ENCODE assay signal across 9 mouse cellular contexts in the genomic region with DNA sequence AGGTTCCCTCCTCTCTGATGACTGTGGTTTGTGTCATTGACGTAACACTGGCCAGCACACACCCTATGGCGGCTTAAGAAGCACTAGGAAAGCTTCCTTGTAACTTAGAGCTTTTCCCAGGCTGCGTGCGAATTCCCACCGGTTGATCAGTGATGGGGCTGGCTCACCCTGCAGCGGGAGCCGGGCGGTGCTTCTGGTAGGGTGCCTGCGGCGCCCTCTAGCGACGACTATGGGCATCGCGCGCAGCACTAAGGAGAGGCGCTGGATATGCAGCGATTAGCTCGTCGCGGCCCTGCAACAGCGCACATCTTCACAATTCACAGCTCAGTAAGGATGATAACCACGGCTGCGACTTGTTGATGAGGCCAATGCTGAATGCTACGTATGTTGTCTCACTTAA. TPM values are rescaled to one million over a fixed set of nuclear protein-coding genes. Genes with fewer than 3 reads are reported as not detected.
A peak's percentile ranks its signal among the peaks of the same experiment; 100 is the strongest.
DNase-seq lines count a peak whose midpoint lies in the region; ATAC-seq and TF ChIP-seq lines count a peak whose summit lies in the region.
"Had no signal": no experiment of that assay in that cellular context is flagged by ENCODE, and none has a peak within 500 bp of the region (broad histone marks: within the 10 kb centered on the region; RNA-seq: fewer than 3 reads in every experiment).

No protein-coding gene starts in this region.

- peak overlapping the region; percentile 60 for H3K9ac ChIP-seq in forebrain, embryonic 13.5 days

- H3K4me2 ChIP-seq in forebrain, embryonic 13.5 days = peak overlapping the region; percentile 41

- TF ChIP-seq POLR2A in lung, adult 2 months (IDR thresholded peaks at IDR 0.05; ENCODE audit: borderline replicate concordance, extremely low read depth, low read depth, low read length) = no peak

- H3K36me3 ChIP-seq in forebrain, embryonic 13.5 days (ENCODE audit: poor library complexity, severe bottlenecking) = no peaks in the 10 kb centered on the region

- peak; percentile 74 for DNase-seq in Muller cell, postnatal 12 days (ENCODE audit: inconsistent ontology term)
- DNase-seq in cerebellum, adult 11 months = peak; percentile 90
- DNase-seq in heart, postnatal 4 days = peak; percentile 77
- peak; percentile 92 for DNase-seq in layer of hippocampus, adult 11-12 months (ENCODE audit: low spot score)
- DNase-seq in lung, adult 2 months = peak; percentile 59
- DNase-seq in ovary, postnatal 36 days (ENCODE audit: low spot score) = peak; percentile 53
- DNase-seq in urinary bladder, postnatal 25 days (ENCODE audit: low spot score) = peak; percentile 75

- ATAC-seq in forebrain, embryonic 13.5 days = peak; percentile 57
- ATAC-seq: Patski had no signal

- H3K9me3 ChIP-seq in forebrain, embryonic 13.5 days (replicated peaks) = no peaks in the 10 kb centered on the region

- under 1% methylated on average over 24 of the region's 24 CpGs for WGBS in forebrain, embryonic 13.5 days
- WGBS in lung, adult 2 months = 3% methylated on average over 24 of the region's 24 CpGs

- peaks cover 25% of the 10 kb centered on the region for H3K4me1 ChIP-seq in forebrain, embryonic 13.5 days
- no peaks in the 10 kb centered on the region; the same call in 1 of the 2 replicates for H3K4me1 ChIP-seq in lung, adult 2 months (ENCODE audit: control insufficient read depth, insufficient read depth, low read length)

- peaks cover 17% of the 10 kb centered on the region for H3K27me3 ChIP-seq in forebrain, embryonic 13.5 days

- TF ChIP-seq CTCF in lung, adult 2 months (IDR thresholded peaks at IDR 0.05; ENCODE audit: insufficient read depth, low read length) = peak; percentile 60

- H3K4me3 ChIP-seq in forebrain, embryonic 13.5 days = no peak overlapping the region
- H3K4me3 ChIP-seq in lung, adult 2 months (replicated peaks; ENCODE audit: extremely low read depth, low read depth, low read length) = no peak overlapping the region

- H3K27ac ChIP-seq in forebrain, embryonic 13.5 days = no peak overlapping the region

RNA-seq across cellular contexts. Expression of gene Sgsm1, which starts 3.4 kb away (rescaled TPM):
- 9.8 and 11.9 TPM in 2 replicates for polyA plus RNA-seq in forebrain, embryonic 13.5 days (2015; fragmentation: Nextera tagmentation; extraction: Ambion mirVana)
- under 1 TPM; 0.77 to 0.86 TPM for total RNA-seq in heart, postnatal 4 days (2021)
- polyA plus RNA-seq in lung, adult 2 months (2012; rRNA removed) = 4.4 and 6.7 TPM in 2 replicates

RNA-seq across cellular contexts. Expression of gene Aym1, which starts 43.1 kb away (rescaled TPM):
- polyA plus RNA-seq in forebrain, embryonic 13.5 days (2015; fragmentation: Nextera tagmentation; extraction: Ambion mirVana) = not detected in 2 replicates
- not detected for total RNA-seq in heart, postnatal 4 days (2021)
- polyA plus RNA-seq in lung, adult 2 months (2012; rRNA removed) = not detected in 2 replicates
- polyA plus RNA-seq: Patski had no signal
